Mouse (Mus musculus): ENCODE results near the gene Defa34. TPM values are rescaled to one million over a fixed set of nuclear protein-coding genes. Genes with fewer than 3 reads are reported as not detected.
"Not testable (repeated sequence)": the region's sequence is repeated elsewhere in the genome, so short reads cannot be mapped to it uniquely, and the experiment has no call there.

The Defa34 gene
- not detected in 2 replicates for total RNA-seq (2014; rRNA removed)
- not detected in 2 replicates for polyA plus RNA-seq (2015; fragmentation: Nextera tagmentation; extraction: Ambion mirVana)

- not testable (repeated sequence) for H3K4me2 ChIP-seq (ENCODE audit: low read depth, low read length)
These were observed at the start of gene Defa34 for GRCm38 (mm10) chr8:21665497-21665896. TSS of gene Defa34 (plus strand) at chr8:21665797.

DNA sequence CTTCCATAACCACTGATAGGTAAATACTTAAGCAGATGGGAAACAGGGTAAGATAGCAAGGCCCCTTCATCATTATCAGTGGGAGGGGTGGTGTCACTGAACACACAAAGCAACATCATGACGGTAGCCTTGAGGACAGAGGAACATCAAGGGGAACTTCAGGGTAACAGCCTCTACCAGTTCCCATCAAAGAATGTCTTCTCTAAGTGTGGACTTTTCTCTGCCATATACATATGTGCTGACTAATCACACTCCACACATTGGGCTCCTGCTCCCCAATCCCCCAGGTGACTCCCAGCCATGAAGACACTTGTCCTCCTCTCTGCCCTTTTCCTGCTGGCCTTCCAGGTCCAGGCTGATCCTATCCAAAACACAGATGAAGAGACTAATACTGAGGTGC lies 47.7 kb upstream of the Defa34 start, which contains the start of gene Defa26:
TSS of gene Defa26 (plus strand) at position 301 of the 400 bp plus-strand sequence.
- WGBS, result no CpG with 5 or more reads among the region's 1 CpGs
- not testable (repeated sequence) for H3K4me2 ChIP-seq (ENCODE audit: low read depth, low read length); H3K9ac ChIP-seq (replicated peaks; ENCODE audit: low read length); H3K27ac ChIP-seq; DNase-seq (ENCODE audit: low spot score); ATAC-seq; H3K36me3 ChIP-seq (ENCODE audit: insufficient read depth, low read length); H3K4me3 ChIP-seq (ENCODE audit: low read length); H3K9me3 ChIP-seq (ENCODE audit: low read length); H3K27me3 ChIP-seq (ENCODE audit: insufficient read depth, low read length); H3K4me1 ChIP-seq (ENCODE audit: insufficient read depth, low read length)

More at GRCm38 (mm10) chr8:21665497-21665896, at the start of gene Defa34:
- H3K36me3 ChIP-seq (ENCODE audit: insufficient read depth, low read length); H3K4me1 ChIP-seq (ENCODE audit: insufficient read depth, low read length); H3K27me3 ChIP-seq (ENCODE audit: insufficient read depth, low read length); H3K4me3 ChIP-seq (ENCODE audit: low read length); H3K27ac ChIP-seq; ATAC-seq; H3K9ac ChIP-seq (replicated peaks; ENCODE audit: low read length); H3K9me3 ChIP-seq (ENCODE audit: low read length); DNase-seq (ENCODE audit: low spot score): not testable (repeated sequence)
- no CpG with 5 or more reads among the region's 1 CpGs for WGBS

GRCm38 (mm10) chr8:21655480-21655879 lies 10.1 kb upstream of the Defa34 start, which contains the start of gene Defa17:
TSS of gene Defa17 (plus strand) at chr8:21655780.
- WGBS, result no CpG with 5 or more reads among the region's 2 CpGs
- H3K4me3 ChIP-seq (ENCODE audit: low read length); H3K27me3 ChIP-seq (ENCODE audit: insufficient read depth, low read length); ATAC-seq; H3K9me3 ChIP-seq (ENCODE audit: low read length); H3K4me1 ChIP-seq (ENCODE audit: insufficient read depth, low read length); H3K4me2 ChIP-seq (ENCODE audit: low read depth, low read length); H3K36me3 ChIP-seq (ENCODE audit: insufficient read depth, low read length); DNase-seq (ENCODE audit: low spot score); H3K27ac ChIP-seq; H3K9ac ChIP-seq (replicated peaks; ENCODE audit: low read length): not testable (repeated sequence)

DNA sequence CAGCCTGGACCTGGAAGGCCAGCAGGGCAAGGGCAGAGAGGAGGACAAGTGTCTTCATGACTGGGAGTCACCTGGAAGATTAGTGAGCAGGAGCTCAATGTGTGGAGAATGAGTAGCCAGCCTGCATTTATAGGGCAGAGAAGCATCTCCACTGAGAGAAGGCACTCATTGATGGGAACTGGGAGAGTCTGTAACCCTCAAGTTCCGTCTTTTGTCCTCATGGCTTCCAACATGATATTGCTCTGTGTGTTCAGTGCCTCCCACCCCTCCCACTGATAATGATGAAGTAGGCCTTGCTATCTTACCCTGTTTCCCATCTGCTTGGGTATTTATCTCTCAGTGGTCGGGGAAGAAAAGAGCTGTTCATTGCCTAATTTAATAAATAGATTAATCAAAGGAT lies 37.9 kb downstream of the Defa34 start, which contains the start of gene AY761184:
TSS of gene AY761184 (minus strand) at position 101 of the 400 bp plus-strand sequence.
- not testable (repeated sequence) for H3K27ac ChIP-seq; H3K9me3 ChIP-seq (ENCODE audit: low read length); H3K27me3 ChIP-seq (ENCODE audit: insufficient read depth, low read length); H3K4me3 ChIP-seq (ENCODE audit: low read length); DNase-seq (ENCODE audit: low spot score); H3K9ac ChIP-seq (replicated peaks; ENCODE audit: low read length); H3K36me3 ChIP-seq (ENCODE audit: insufficient read depth, low read length); ATAC-seq; H3K4me1 ChIP-seq (ENCODE audit: insufficient read depth, low read length); H3K4me2 ChIP-seq (ENCODE audit: low read depth, low read length)
- WGBS, result 76% methylated on average over 2 of the region's 2 CpGs

Other genes with a start within 250 kb of the Defa34 start
- gene Defa36, start 238.4 kb upstream of the Defa34 start, total RNA-seq (2014; rRNA removed), result not detected in 2 replicates
- not detected in 2 replicates for gene Defa36, start 238.4 kb upstream of the Defa34 start, polyA plus RNA-seq (2015; fragmentation: Nextera tagmentation; extraction: Ambion mirVana)
- gene Gm7849, start 209.2 kb upstream of the Defa34 start, total RNA-seq (2014; rRNA removed), result not detected in 2 replicates
- gene Gm7849, start 209.2 kb upstream of the Defa34 start, polyA plus RNA-seq (2015; fragmentation: Nextera tagmentation; extraction: Ambion mirVana), result not detected in 2 replicates
- gene Defa20, start 156.5 kb upstream of the Defa34 start, total RNA-seq (2014; rRNA removed), result not detected in 2 replicates
- gene Defa20, start 156.5 kb upstream of the Defa34 start, polyA plus RNA-seq (2015; fragmentation: Nextera tagmentation; extraction: Ambion mirVana), result not detected in 2 replicates
- gene Defa32, start 136.8 kb upstream of the Defa34 start, total RNA-seq (2014; rRNA removed), result not detected in 2 replicates
- gene Defa32, start 136.8 kb upstream of the Defa34 start, polyA plus RNA-seq (2015; fragmentation: Nextera tagmentation; extraction: Ambion mirVana), result not detected in 2 replicates
- not detected in 2 replicates for gene Defa37, start 100.4 kb upstream of the Defa34 start, total RNA-seq (2014; rRNA removed)
- not detected in 2 replicates for gene Defa37, start 100.4 kb upstream of the Defa34 start, polyA plus RNA-seq (2015; fragmentation: Nextera tagmentation; extraction: Ambion mirVana)
- not detected in 2 replicates for gene Defa28, start 82.8 kb upstream of the Defa34 start, total RNA-seq (2014; rRNA removed)
- gene Defa28, start 82.8 kb upstream of the Defa34 start, polyA plus RNA-seq (2015; fragmentation: Nextera tagmentation; extraction: Ambion mirVana), result not detected in 2 replicates
- not detected in 2 replicates for gene Gm7861, start 71.3 kb upstream of the Defa34 start, total RNA-seq (2014; rRNA removed)
- gene Gm7861, start 71.3 kb upstream of the Defa34 start, polyA plus RNA-seq (2015; fragmentation: Nextera tagmentation; extraction: Ambion mirVana), result not detected in 2 replicates
- gene Defa26, start 47.6 kb upstream of the Defa34 start, total RNA-seq (2014; rRNA removed), result not detected in 2 replicates
- gene Defa26, start 47.6 kb upstream of the Defa34 start, polyA plus RNA-seq (2015; fragmentation: Nextera tagmentation; extraction: Ambion mirVana), result not detected in 2 replicates
- gene Defa17, start 10.0 kb upstream of the Defa34 start, total RNA-seq (2014; rRNA removed), result not detected in 2 replicates
- gene Defa17, start 10.0 kb upstream of the Defa34 start, polyA plus RNA-seq (2015; fragmentation: Nextera tagmentation; extraction: Ambion mirVana), result not detected in 2 replicates
- gene AY761184, start 37.8 kb downstream of the Defa34 start, total RNA-seq (2014; rRNA removed), result not detected in 2 replicates
- not detected in 2 replicates for gene AY761184, start 37.8 kb downstream of the Defa34 start, polyA plus RNA-seq (2015; fragmentation: Nextera tagmentation; extraction: Ambion mirVana)
- gene Defa24, start 68.7 kb downstream of the Defa34 start, total RNA-seq (2014; rRNA removed), result not detected in 2 replicates
- not detected in 2 replicates for gene Defa24, start 68.7 kb downstream of the Defa34 start, polyA plus RNA-seq (2015; fragmentation: Nextera tagmentation; extraction: Ambion mirVana)
- gene Defb50, start 157.7 kb downstream of the Defa34 start, total RNA-seq (2014; rRNA removed), result not detected in 2 replicates
- not detected in 2 replicates for gene Defb50, start 157.7 kb downstream of the Defa34 start, polyA plus RNA-seq (2015; fragmentation: Nextera tagmentation; extraction: Ambion mirVana)
- not detected in 2 replicates for gene Defb2, start 174.1 kb downstream of the Defa34 start, total RNA-seq (2014; rRNA removed)
- not detected in 2 replicates for gene Defb2, start 174.1 kb downstream of the Defa34 start, polyA plus RNA-seq (2015; fragmentation: Nextera tagmentation; extraction: Ambion mirVana)
- gene Defb10, start 193.1 kb downstream of the Defa34 start, total RNA-seq (2014; rRNA removed), result not detected in 2 replicates
- 0.82 and 1.3 TPM in 2 replicates for gene Defb10, start 193.1 kb downstream of the Defa34 start, polyA plus RNA-seq (2015; fragmentation: Nextera tagmentation; extraction: Ambion mirVana)
- gene Defb9, start 219.6 kb downstream of the Defa34 start, total RNA-seq (2014; rRNA removed), result not detected in 2 replicates
- gene Defb9, start 219.6 kb downstream of the Defa34 start, polyA plus RNA-seq (2015; fragmentation: Nextera tagmentation; extraction: Ambion mirVana), result 4.3 and 5.8 TPM in 2 replicates
- not detected in 2 replicates for gene Defb11, start 240.6 kb downstream of the Defa34 start, total RNA-seq (2014; rRNA removed)
- 46.2 and 47.6 TPM in 2 replicates for gene Defb11, start 240.6 kb downstream of the Defa34 start, polyA plus RNA-seq (2015; fragmentation: Nextera tagmentation; extraction: Ambion mirVana)